In the genomic region with DNA sequence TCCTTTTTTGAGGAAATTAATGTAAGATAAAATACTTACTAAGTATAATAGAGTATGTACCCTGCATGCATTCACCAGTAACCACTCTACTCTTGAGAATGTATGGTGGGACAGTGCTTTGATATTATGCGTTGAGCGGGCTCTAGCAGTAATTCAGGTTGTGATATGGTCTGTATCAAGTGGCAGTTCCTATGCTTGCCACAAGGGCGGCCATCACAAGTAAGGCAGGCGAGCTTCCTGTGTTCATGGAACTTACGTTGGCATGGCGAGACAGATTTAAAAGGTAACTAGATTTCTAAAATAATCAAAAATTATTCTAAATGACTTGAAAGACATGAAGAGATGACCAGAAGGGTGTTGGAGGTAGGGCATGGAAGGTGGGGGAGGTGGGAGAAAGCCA, we compare ENCODE assay signal across 17 mouse cellular contexts. TPM values are rescaled to one million over a fixed set of nuclear protein-coding genes. Genes with fewer than 3 reads are reported as not detected.
DNase-seq lines count a peak whose midpoint lies in the region; TF ChIP-seq lines count a peak whose summit lies in the region.
"Had no signal": no experiment of that assay in that cellular context is flagged by ENCODE, and none has a peak within 500 bp of the region (broad histone marks: within the 10 kb centered on the region; RNA-seq: fewer than 3 reads in every experiment).

No protein-coding gene starts in this region.

- H3K27ac ChIP-seq in layer of hippocampus, adult 2 months, result no peak overlapping the region
- H3K27ac ChIP-seq: embryonic facial prominence, embryonic 15.5 days; forebrain, embryonic 13.5 days; hindbrain, embryonic 10.5 days; limb, embryonic 12.5 days; neural tube, embryonic 13.5 days had no signal

- no peak for DNase-seq in layer of hippocampus, adult 2 months (ENCODE audit: low spot score in 2 of 2)
- DNase-seq in layer of hippocampus, adult 9-11 months, result no peak
- peak; percentile 15 for DNase-seq in thymus, postnatal 25 days
- DNase-seq in thymus, postnatal 0 days (ENCODE audit: low spot score), result no peak
- DNase-seq in brain, embryonic 14.5 days (ENCODE audit: low read depth), result no peak
- DNase-seq in urinary bladder, adult 18-20 months (ENCODE audit: low spot score in 2 of 2), result no peak
- DNase-seq in adrenal gland, adult 2 months, result no peak
- DNase-seq: cerebellum, adult 11-12 months; kidney, adult 11 months; kidney, postnatal 36 days; retina, postnatal 1 day; spleen, adult 18-20 months had no signal

- no peak for TF ChIP-seq POLR2A in brain, embryonic 14.5 days (IDR thresholded peaks at IDR 0.05; ENCODE audit: borderline replicate concordance, extremely low read depth, insufficient read depth, insufficient read length, poor library complexity, severe bottlenecking)

- no peak overlapping the region for H3K4me3 ChIP-seq in layer of hippocampus, adult 2 months
- H3K4me3 ChIP-seq: embryonic facial prominence, embryonic 15.5 days; forebrain, embryonic 13.5 days; hindbrain, embryonic 10.5 days; limb, embryonic 12.5 days; neural tube, embryonic 13.5 days had no signal

- peak; percentile 68 for TF ChIP-seq CTCF in layer of hippocampus, adult 2 months (conservative IDR thresholded peaks at IDR 0.05)
- peak; percentile 25; the same call in 1 of the 2 replicates for TF ChIP-seq CTCF in brain, embryonic 14.5 days (IDR thresholded peaks at IDR 0.05; ENCODE audit: borderline replicate concordance, extremely low read depth, insufficient read depth, insufficient read length)

RNA-seq across cellular contexts. Expression of gene Cyth3, which starts 5.3 kb away (rescaled TPM):
- total RNA-seq in layer of hippocampus, adult 2 months (2021), result 10 to 100 TPM; 43.7 to 46.1 TPM
- 13.8 and 17.2 TPM in 2 replicates for polyA plus RNA-seq in thymus, postnatal 0 days (2015; fragmentation: Nextera tagmentation; extraction: Ambion mirVana)
- polyA plus RNA-seq in brain, embryonic 14.5 days (2012; rRNA removed), result 30.0 and 35.3 TPM in 2 replicates
- 100 to 1,000 TPM; 119 to 164 TPM for total RNA-seq in adrenal gland, adult 2 months (2021)
- 61.7 and 78.7 TPM in 2 replicates for polyA plus RNA-seq in adrenal gland, adult 2 months (2012; rRNA removed)
